In the genomic region with DNA sequence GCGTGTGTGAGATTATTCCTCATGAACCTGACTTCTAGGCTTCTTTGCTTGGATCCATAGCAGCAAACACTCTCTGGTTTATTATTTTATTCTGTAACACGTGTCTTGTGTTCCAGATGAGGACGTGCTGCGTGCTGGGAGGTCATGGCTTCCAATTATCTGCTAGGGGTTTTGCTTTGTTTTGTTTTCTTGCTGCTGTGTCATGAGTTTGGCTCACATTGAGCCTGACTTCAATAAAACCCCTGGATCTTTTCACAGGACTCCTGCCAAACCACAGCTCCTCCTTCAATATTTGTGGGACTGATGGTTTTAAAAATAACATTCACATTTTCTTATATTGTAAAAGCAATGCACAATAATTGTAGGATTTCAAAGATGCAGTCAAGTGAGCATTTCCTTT, we compare ENCODE assay signal across 15 mouse cellular contexts. TPM values are rescaled to one million over a fixed set of nuclear protein-coding genes. Genes with fewer than 3 reads are reported as not detected.
DNase-seq lines count a peak whose midpoint lies in the region; ATAC-seq and TF ChIP-seq lines count a peak whose summit lies in the region.
"Had no signal": no experiment of that assay in that cellular context is flagged by ENCODE, and none has a peak within 500 bp of the region (broad histone marks: within the 10 kb centered on the region; RNA-seq: fewer than 3 reads in every experiment).

No protein-coding gene starts in this region.

- H3K4me3 ChIP-seq in heart, embryonic 10.5 days = no peak overlapping the region
- no peak overlapping the region for H3K4me3 ChIP-seq in midbrain, postnatal 0 days (ENCODE audit: low read depth, low read length)
- no peak overlapping the region for H3K4me3 ChIP-seq in midbrain, embryonic 16.5 days (ENCODE audit: low read depth, low read length)
- no peak overlapping the region for H3K4me3 ChIP-seq in forebrain, embryonic 11.5 days (ENCODE audit: low read depth, low read length)
- H3K4me3 ChIP-seq: layer of hippocampus, adult 2 months; midbrain, embryonic 12.5 days; neural tube, embryonic 15.5 days had no signal

- no peak overlapping the region for H3K4me2 ChIP-seq in midbrain, postnatal 0 days (ENCODE audit: low read depth, low read length, poor library complexity, severe bottlenecking)
- H3K4me2 ChIP-seq in midbrain, embryonic 16.5 days (ENCODE audit: low read length) = no peak overlapping the region
- no peak overlapping the region for H3K4me2 ChIP-seq in forebrain, embryonic 11.5 days (ENCODE audit: low read depth, low read length, severe bottlenecking)
- H3K4me2 ChIP-seq: midbrain, embryonic 12.5 days; neural tube, embryonic 15.5 days had no signal

- no peak overlapping the region for H3K27ac ChIP-seq in heart, embryonic 10.5 days
- H3K27ac ChIP-seq in midbrain, postnatal 0 days (ENCODE audit: low read depth, low read length) = no peak overlapping the region
- no peak overlapping the region for H3K27ac ChIP-seq in midbrain, embryonic 16.5 days (ENCODE audit: low read length)
- H3K27ac ChIP-seq in forebrain, embryonic 11.5 days (ENCODE audit: low read depth, low read length) = no peak overlapping the region
- H3K27ac ChIP-seq: layer of hippocampus, adult 2 months; liver, embryonic 14.5 days; midbrain, embryonic 12.5 days; neural tube, embryonic 15.5 days had no signal

- H3K9ac ChIP-seq in midbrain, postnatal 0 days (replicated peaks; ENCODE audit: low read length, poor library complexity, severe bottlenecking) = no peak overlapping the region
- H3K9ac ChIP-seq in midbrain, embryonic 16.5 days (ENCODE audit: low read depth, low read length) = no peak overlapping the region
- no peak overlapping the region for H3K9ac ChIP-seq in forebrain, embryonic 11.5 days (ENCODE audit: low read length)
- H3K9ac ChIP-seq: liver, embryonic 14.5 days; midbrain, embryonic 12.5 days; neural tube, embryonic 15.5 days had no signal

- no peaks in the 10 kb centered on the region for H3K4me1 ChIP-seq in heart, embryonic 10.5 days
- no peaks in the 10 kb centered on the region for H3K4me1 ChIP-seq in midbrain, postnatal 0 days (ENCODE audit: insufficient read depth, low read length)
- no peaks in the 10 kb centered on the region for H3K4me1 ChIP-seq in midbrain, embryonic 16.5 days (ENCODE audit: control insufficient read depth, insufficient read depth, low read length)
- H3K4me1 ChIP-seq in forebrain, embryonic 11.5 days (replicated peaks; ENCODE audit: control insufficient read depth, insufficient read depth, low read length) = no peaks in the 10 kb centered on the region
- H3K4me1 ChIP-seq: midbrain, embryonic 12.5 days; neural tube, embryonic 15.5 days had no signal

- H3K27me3 ChIP-seq in heart, embryonic 10.5 days (ENCODE audit: insufficient read depth, poor library complexity, severe bottlenecking) = no peaks in the 10 kb centered on the region
- H3K27me3 ChIP-seq in midbrain, postnatal 0 days (ENCODE audit: insufficient read depth, low read length) = no peaks in the 10 kb centered on the region
- H3K27me3 ChIP-seq in midbrain, embryonic 16.5 days (ENCODE audit: control insufficient read depth, insufficient read depth, low read depth, low read length) = no peaks in the 10 kb centered on the region
- no peaks in the 10 kb centered on the region for H3K27me3 ChIP-seq in forebrain, embryonic 11.5 days (ENCODE audit: control insufficient read depth, insufficient read depth, low read length)
- H3K27me3 ChIP-seq: midbrain, embryonic 12.5 days; neural tube, embryonic 15.5 days had no signal

- ATAC-seq in midbrain, postnatal 0 days (ENCODE audit: low FRiP score) = no peak
- ATAC-seq in midbrain, embryonic 16.5 days = no peak
- no peak for ATAC-seq in forebrain, embryonic 11.5 days (replicated peaks; ENCODE audit: low FRiP score)
- ATAC-seq: CD4-positive, CD25-positive, alpha-beta regulatory T cell, adult 4 months had no signal

- DNase-seq in heart, adult 9 months (ENCODE audit: low spot score in 2 of 2) = peak; percentile 54 to 63
- no peak for DNase-seq in heart, embryonic 10.5 days (ENCODE audit: low spot score)
- DNase-seq in midbrain, postnatal 0 days (ENCODE audit: low spot score) = peak; percentile 6
- peak; percentile 13 for DNase-seq in kidney, adult 18-20 months
- DNase-seq in lung, postnatal 36 days = peak; percentile 21
- no peak for DNase-seq in right cerebral cortex, adult 18-20 months
- DNase-seq in forebrain, embryonic 11.5 days (ENCODE audit: low spot score) = no peak
- DNase-seq: adrenal gland, postnatal 10 days had no signal

- H3K9me3 ChIP-seq in heart, embryonic 10.5 days = no peaks in the 10 kb centered on the region
- no peaks in the 10 kb centered on the region for H3K9me3 ChIP-seq in midbrain, postnatal 0 days (ENCODE audit: low read length)
- no peaks in the 10 kb centered on the region for H3K9me3 ChIP-seq in midbrain, embryonic 16.5 days (replicated peaks; ENCODE audit: control insufficient read depth, low read length, poor library complexity, severe bottlenecking)
- no peaks in the 10 kb centered on the region for H3K9me3 ChIP-seq in forebrain, embryonic 11.5 days (ENCODE audit: control insufficient read depth, low read length)
- H3K9me3 ChIP-seq: midbrain, embryonic 12.5 days; neural tube, embryonic 15.5 days had no signal

- WGBS in heart, embryonic 10.5 days = 76% methylated on average over 4 of the region's 4 CpGs
- 77% methylated on average over 4 of the region's 4 CpGs for WGBS in midbrain, postnatal 0 days
- WGBS in midbrain, embryonic 16.5 days = 85% methylated on average over 4 of the region's 4 CpGs
- WGBS in forebrain, embryonic 11.5 days = 64% methylated on average over 4 of the region's 4 CpGs

- no peaks in the 10 kb centered on the region for H3K36me3 ChIP-seq in heart, embryonic 10.5 days
- no peaks in the 10 kb centered on the region for H3K36me3 ChIP-seq in midbrain, postnatal 0 days (ENCODE audit: insufficient read depth, low read length)
- no peaks in the 10 kb centered on the region for H3K36me3 ChIP-seq in midbrain, embryonic 16.5 days (ENCODE audit: control insufficient read depth, insufficient read depth, low read length)
- H3K36me3 ChIP-seq in forebrain, embryonic 11.5 days (ENCODE audit: control insufficient read depth, insufficient read depth, low read length) = no peaks in the 10 kb centered on the region
- H3K36me3 ChIP-seq: midbrain, embryonic 12.5 days; neural tube, embryonic 15.5 days had no signal

- no peak for TF ChIP-seq CTCF in midbrain, postnatal 0 days (IDR thresholded peaks at IDR 0.05)

RNA-seq across cellular contexts. Expression of a gene that starts 16.6 kb away (rescaled TPM):
- 14.5 and 28.9 TPM in 2 replicates for polyA plus RNA-seq in heart, embryonic 10.5 days (2016; fragmentation: Nextera tagmentation; extraction: Ambion mirVana)
- 136 and 142 TPM in 2 replicates for total RNA-seq in midbrain, postnatal 0 days (2014; rRNA removed)
- 82.2 and 96.7 TPM in 2 replicates for polyA plus RNA-seq in midbrain, postnatal 0 days (2015; fragmentation: Nextera tagmentation; extraction: Ambion mirVana)
- 126 and 133 TPM in 2 replicates for polyA plus RNA-seq in midbrain, embryonic 16.5 days (2015; fragmentation: Nextera tagmentation; extraction: Ambion mirVana)
- 18.9 and 20.6 TPM in 2 replicates for polyA plus RNA-seq in forebrain, embryonic 11.5 days (2014; fragmentation: Nextera tagmentation; extraction: Ambion mirVana)
- total RNA-seq: hematopoietic stem cell, adult 5-6 weeks had no signal
- polyA plus RNA-seq: CD4-positive, CD25-positive, alpha-beta regulatory T cell, adult 4 months had no signal

Comparison
In these comparisons a context has a peak if more than half of its experiments do, and no peak if none do; other contexts are left out.
1. DNase-seq: peak in heart, adult 9 months (2 of 2), midbrain, postnatal 0 days (single experiment), kidney, adult 18-20 months (single experiment) and lung, postnatal 36 days (single experiment); none in heart, embryonic 10.5 days (single experiment), right cerebral cortex, adult 18-20 months (single experiment) and forebrain, embryonic 11.5 days (single experiment).